Mouse (Mus musculus): ENCODE measurements around the gene Mrps16. TPM values are rescaled to one million over a fixed set of nuclear protein-coding genes. Genes with fewer than 3 reads are reported as not detected.

Mrps16 gene
- total RNA-seq (2023): 37.2 TPM

GRCm38 (mm10) chr14:20393205-20393913, at the start of gene Mrps16:
Mrps16 (minus strand) TSS chr14:20393634.

GRCm38 (mm10) chr14:20388441-20389129, 4.8 kb downstream of the Mrps16 start, which contains the start of gene Dnajc9:
Dnajc9 (minus strand) TSS chr14:20388910.

GRCm38 (mm10) chr14:20347991-20348541, 45.4 kb downstream of the Mrps16 start, which contains the start of the genes Ecd and Fam149b:
Ecd (minus strand) TSS chr14:20348121.
Fam149b (plus strand) TSS chr14:20348162.

Other genes starting within 250 kb of the Mrps16 start
- gene Kcnk5, start 211.8 kb downstream of the Mrps16 start, total RNA-seq (2023): 1.7 TPM
- not detected for gene Kcnk16, start 124.4 kb downstream of the Mrps16 start, total RNA-seq (2023)
- gene Nudt13, start 98.9 kb downstream of the Mrps16 start, total RNA-seq (2023): 19.0 TPM
- gene Ecd, start 45.5 kb downstream of the Mrps16 start, total RNA-seq (2023): 37.2 TPM
- 44.9 TPM for gene Fam149b, start 45.5 kb downstream of the Mrps16 start, total RNA-seq (2023)
- 83.1 TPM for gene Dnajc9, start 4.7 kb downstream of the Mrps16 start, total RNA-seq (2023)
- not detected for gene Cfap70, start 58.6 kb upstream of the Mrps16 start, total RNA-seq (2023)
- 43.8 TPM for gene Anxa7, start 86.5 kb upstream of the Mrps16 start, total RNA-seq (2023)
- gene Mss51, start 103.3 kb upstream of the Mrps16 start, total RNA-seq (2023): 7.5 TPM
- gene Ppp3cb, start 152.9 kb upstream of the Mrps16 start, total RNA-seq (2023): 98.7 TPM
- 3.5 TPM for gene Usp54, start 247.4 kb upstream of the Mrps16 start, total RNA-seq (2023)

All from CD8-positive naive resting alpha-beta T cell, adult 57 days (primary cell).